Mouse (Mus musculus): ENCODE results near the gene Ptprt. TPM values are rescaled to one million over a fixed set of nuclear protein-coding genes. Genes with fewer than 3 reads are reported as not detected.
"Not testable (repeated sequence)": the region's sequence is repeated elsewhere in the genome, so short reads cannot be mapped to it uniquely, and the experiment has no call there.

The Ptprt gene
- polyA plus RNA-seq, 1 experiment = 0.25 TPM

- no peak for DNase-seq (ENCODE audit: low spot score)
Observed at GRCm38 (mm10) chr2:161549577-161549976, 1111.4 kb downstream of the Ptprt start.

DNA sequence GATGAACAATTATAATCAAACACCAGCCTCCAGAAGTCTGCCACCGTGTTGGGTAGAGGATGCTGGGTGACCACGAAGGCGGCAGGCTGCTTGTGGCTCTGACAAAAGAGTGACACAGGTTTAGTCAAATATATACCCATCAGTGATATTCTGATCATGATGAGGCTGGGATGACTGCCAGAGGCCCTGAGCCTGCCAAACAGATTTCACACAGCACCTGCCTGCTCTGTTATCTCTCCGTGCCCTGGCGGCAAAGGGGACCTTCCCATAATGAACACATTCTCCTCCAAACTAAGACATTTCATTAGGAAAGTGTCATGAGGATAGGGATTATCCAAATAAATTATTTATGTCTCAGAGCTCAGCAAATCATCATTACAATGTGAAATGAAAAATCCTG lies 1113.6 kb downstream of the Ptprt start:
- no peak for DNase-seq (ENCODE audit: low spot score)

DNA sequence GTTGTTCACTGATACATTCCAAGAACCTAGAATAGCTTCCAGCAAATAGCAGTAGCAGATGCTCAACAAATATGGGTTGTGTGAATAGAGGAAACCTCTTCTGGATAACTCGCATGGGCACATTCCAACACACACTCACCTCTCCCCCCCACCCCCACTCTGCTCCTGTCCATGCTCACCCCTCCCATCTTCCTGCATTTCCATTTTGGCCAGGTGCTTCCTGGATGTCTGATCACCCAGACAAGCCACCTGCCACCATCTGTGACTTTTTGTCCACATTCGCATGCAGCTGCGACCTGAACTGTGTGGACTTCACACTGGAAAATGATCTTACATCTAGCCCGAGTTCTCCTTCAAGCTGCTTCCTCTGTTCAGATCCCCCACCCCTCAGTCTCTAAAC lies 1115.5 kb downstream of the Ptprt start:
- no peak for DNase-seq (ENCODE audit: low spot score)

- no peak for DNase-seq (ENCODE audit: low spot score)
Observed at GRCm38 (mm10) chr2:161534151-161534550, 1126.8 kb downstream of the Ptprt start.

DNA sequence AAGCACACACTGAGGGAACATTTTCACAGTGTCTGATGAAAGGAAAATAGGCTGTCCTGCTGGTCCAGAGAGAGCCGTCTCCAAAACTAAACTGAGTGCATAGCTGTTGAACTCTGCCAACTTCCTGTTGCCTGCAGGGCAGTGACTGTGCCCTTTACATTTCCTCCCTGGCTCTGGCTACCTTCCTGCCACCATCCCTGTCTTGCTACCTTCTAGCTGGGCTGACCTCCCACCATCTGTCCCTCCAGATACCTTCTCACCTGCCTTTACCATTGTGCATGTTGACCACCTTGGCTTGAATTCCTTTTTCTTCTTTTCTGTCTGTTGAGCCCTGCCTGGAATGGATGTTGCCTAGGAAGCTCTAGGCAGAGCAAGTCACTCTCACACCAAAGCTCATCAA lies 1133.8 kb downstream of the Ptprt start:
- DNase-seq (ENCODE audit: low spot score) = no peak

DNA sequence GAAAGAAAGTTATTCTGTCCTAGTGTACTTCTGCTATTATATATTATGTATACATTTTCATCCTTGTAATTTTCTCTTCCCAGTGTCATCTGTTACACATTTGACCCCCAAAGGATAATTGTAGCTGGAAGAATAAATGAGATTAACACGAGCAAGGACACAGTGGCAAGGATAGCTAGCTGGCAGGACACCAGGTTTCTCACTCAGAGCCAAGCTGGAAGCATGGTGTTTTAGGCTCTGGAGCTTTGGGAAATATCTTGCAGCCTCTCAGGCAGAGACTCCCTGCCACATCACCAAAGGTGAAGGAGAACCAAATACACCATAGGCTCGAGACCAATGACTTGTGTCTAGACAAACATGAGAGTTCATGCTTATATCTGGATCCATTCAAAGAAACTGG lies 1141.3 kb downstream of the Ptprt start:
- DNase-seq (ENCODE audit: low spot score) = no peak

GRCm38 (mm10) chr2:161516921-161517320 lies 1144.0 kb downstream of the Ptprt start:
- DNase-seq (ENCODE audit: low spot score) = no peak

DNA sequence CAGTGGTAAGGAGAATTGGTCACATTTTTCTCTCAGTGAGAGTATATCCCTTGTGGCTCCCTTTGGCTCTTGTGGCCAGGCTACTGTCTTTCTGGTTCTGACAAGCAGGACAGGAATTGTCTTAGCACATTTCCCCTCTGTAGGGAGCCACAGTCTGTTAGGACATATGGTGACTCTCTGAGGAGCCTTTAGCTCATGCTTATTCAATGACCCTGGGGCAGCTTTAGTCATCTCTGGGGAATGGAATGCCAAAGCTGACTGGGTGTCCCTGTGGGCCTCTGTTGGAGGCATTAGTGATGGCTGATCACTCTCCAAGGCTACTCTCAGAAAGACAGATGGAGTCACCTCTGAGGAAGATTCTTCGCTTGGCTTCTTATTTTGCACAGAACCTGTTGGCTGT lies 1147.7 kb downstream of the Ptprt start:
- DNase-seq (ENCODE audit: low spot score) = no peak

DNA sequence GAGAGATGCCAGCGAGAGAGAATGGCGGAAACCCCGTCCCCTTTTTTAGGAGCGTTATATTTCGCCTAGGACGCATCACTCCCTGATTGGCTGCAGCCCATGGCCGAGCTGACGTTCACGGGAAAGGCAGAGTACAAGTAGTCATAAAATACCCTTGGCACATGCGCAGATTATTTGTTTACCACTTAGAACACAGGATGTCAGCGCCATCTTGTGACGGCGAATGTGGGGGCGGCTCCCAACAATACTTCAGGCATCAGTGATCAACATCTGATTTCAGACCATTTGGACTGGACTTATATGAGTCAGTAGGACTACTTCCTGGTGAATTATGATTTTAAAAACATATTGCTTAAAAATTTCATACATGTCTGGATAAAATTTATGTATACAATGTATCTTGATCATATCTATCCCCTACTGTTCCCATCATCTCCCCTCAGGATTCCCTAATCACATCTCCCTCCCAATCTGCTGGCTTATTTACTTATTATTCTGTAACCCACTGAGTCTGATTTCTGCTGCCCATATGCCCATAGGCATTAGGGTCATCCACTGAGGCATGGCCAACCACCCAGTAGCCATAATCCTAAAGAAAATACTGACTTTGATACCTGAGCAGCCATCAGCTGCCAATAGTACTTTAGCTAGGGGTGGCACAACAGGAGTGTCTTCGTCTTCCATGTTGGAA lies 1148.9 kb downstream of the Ptprt start:
- not testable (repeated sequence) for DNase-seq (ENCODE audit: low spot score)

- DNase-seq (ENCODE audit: low spot score) = no peak
Observed at GRCm38 (mm10) chr2:161511101-161511759, 1149.7 kb downstream of the Ptprt start.

GRCm38 (mm10) chr2:161499097-161499899 lies 1161.6 kb downstream of the Ptprt start:
- no peak for DNase-seq (ENCODE audit: low spot score)

DNA sequence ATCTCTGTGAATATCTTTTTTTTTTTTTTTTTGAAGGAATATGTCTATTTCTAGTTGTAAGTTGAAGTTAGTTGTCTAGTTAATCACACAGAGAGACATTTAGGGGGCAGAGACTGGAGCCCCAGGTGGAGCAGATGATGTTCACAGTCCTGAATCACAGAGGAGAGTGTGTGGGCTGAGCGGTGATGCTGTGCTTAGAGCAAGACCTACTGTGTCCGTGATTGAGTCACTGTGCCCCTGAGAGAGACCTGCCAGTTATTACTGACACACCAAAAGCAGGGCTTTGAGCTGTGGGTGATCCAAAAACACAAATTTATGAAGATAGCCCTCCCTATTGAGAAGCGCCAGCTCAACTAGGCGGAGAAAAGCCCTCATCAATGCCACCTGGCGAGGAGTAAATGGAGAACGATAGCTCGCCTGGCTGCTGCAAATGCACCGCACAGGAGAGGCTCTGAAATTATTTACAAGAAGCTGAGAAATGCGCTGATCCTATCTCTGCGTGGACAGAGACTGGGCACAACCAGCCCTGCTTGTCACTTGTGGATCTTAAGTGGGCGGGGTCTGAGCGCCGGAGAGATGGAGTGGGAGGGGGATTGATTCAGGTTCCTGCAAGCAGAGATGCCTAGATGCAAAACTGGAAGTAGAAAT lies 1162.4 kb downstream of the Ptprt start:
- DNase-seq (ENCODE audit: low spot score) = no peak

DNA sequence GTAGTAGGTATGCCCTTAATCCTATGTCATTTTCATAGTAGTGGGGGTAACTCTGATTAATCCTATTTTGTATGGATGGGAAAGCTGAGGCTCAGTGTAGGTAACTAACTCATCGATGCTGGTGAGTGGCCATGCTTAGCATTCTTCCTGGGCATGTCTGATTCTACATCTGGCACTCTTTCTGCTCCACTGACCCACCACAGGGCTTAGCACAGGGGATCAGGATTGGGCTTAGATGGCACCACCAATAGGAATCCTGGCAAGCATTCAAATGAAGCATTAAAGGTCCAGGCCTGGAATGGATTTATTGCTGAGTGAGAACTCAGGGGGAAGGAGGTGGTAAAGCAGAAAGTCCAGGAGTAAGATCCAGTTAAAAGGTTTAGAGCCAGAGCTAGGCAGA lies 1179.2 kb downstream of the Ptprt start:
- no peak for DNase-seq (ENCODE audit: low spot score)

DNA sequence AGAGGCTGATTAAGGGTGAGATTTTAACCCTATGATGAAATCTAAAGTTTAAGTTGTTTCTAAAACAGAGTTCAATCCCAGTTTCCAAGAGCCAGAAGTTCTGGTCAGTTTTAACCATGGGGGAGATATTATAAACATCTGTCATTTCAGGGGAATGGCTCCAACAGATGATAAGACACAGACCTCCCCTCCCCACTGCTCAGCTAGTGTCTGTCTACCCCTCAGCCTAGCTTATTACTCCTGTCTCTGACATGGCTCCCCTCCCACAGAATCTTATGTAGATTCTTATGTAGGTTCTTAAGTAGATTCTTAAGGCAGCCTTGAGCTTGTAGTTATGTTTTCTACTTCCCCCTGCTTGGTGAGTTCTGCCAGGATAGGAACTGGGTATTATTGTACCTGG lies 1180.5 kb downstream of the Ptprt start:
- no peak for DNase-seq (ENCODE audit: low spot score)
